Mouse (Mus musculus) CH12.LX (cell line): Measurements from ENCODE around the gene Ddx41.

Source experiments
- CTCF ChIP-seq, 2 experiments: IDR thresholded peaks in 1 of 2; conservative IDR thresholded peaks in 1 of 2; 2 replicates each; pipeline ENCODE4 v1.5.1; 2011 to 2012; ENCODE audit warnings: low read depth in 2 of 2, low read length in 2 of 2, improper control_type of control experiment in 1 of 2, inconsistent platforms in 1 of 2, mild to moderate bottlenecking in 1 of 2, moderate library complexity in 1 of 2
- EP300 ChIP-seq: IDR thresholded peaks from 2 replicates; pipeline ENCODE4 v1.6.1; 2011; ENCODE audit warnings: low read length, improper control_type of control experiment
- ETS1 ChIP-seq: conservative IDR thresholded peaks from 2 replicates; pipeline ENCODE4 v1.6.1; 2012; ENCODE audit warnings: low read depth, mild to moderate bottlenecking, inconsistent platforms, low read length, improper control_type of control experiment, moderate library complexity
- HCFC1 ChIP-seq: IDR thresholded peaks from 2 replicates; pipeline ENCODE4 v1.6.1; 2012; ENCODE audit warnings: low read depth, mild to moderate bottlenecking, inconsistent platforms, low read length, improper control_type of control experiment
- MXI1 ChIP-seq: IDR thresholded peaks from 2 replicates; pipeline ENCODE4 v1.6.1; 2011; ENCODE audit warnings: mild to moderate bottlenecking, low read depth, low read length, improper control_type of control experiment
- MYC ChIP-seq: IDR thresholded peaks from 2 replicates; pipeline ENCODE4 v1.6.1; 2011; ENCODE audit warnings: low read depth, mild to moderate bottlenecking, improper control_type of control experiment, low read length
- POLR2A ChIP-seq: IDR thresholded peaks from 2 replicates; pipeline ENCODE4 v1.6.1; 2011; ENCODE audit warnings: low read depth, mild to moderate bottlenecking, improper control_type of control experiment, low read length
- TCF12 ChIP-seq: IDR thresholded peaks from 2 replicates; pipeline ENCODE4 v1.6.1; 2014; ENCODE audit warnings: low read depth, mild to moderate bottlenecking, inconsistent platforms, low read length, improper control_type of control experiment

GRCm38 (mm10) chr13:55567949-55568348 is 31.5 kb upstream of the Ddx41 start:
- TF ChIP-seq MXI1 (no peak), CTCF (conservative IDR thresholded peaks at IDR 0.05 in 1 of 2, IDR thresholded peaks at IDR 0.05 in 1 of 2; ENCODE audit: low read depth in 2 of 2, low read length in 2 of 2) (no peak), ETS1 (no peak), POLR2A (no peak), HCFC1 (no peak), TCF12 (no peak), MYC (no peak), EP300 (no peak)
